Mouse (Mus musculus) stomach, postnatal 0 days (tissue): ENCODE measurements at regions not wholly inside any gene's neighbourhood (a gene's known extent, or its start where the extent isn't known, plus 50 kb on each side); places are given as distances from the start of the nearest gene placed in this dataset.

ENCODE experiments used
- CTCF ChIP-seq: IDR thresholded peaks from 2 replicates; pipeline ENCODE4 v1.5.1; 2016; ENCODE audit warnings: antibody characterized with exemption, low read depth, mild to moderate bottlenecking, moderate library complexity
- EP300 ChIP-seq: optimal IDR thresholded peaks from 2 replicates; pipeline ENCODE3; 2016; ENCODE audit warnings: antibody characterized with exemption

DNA sequence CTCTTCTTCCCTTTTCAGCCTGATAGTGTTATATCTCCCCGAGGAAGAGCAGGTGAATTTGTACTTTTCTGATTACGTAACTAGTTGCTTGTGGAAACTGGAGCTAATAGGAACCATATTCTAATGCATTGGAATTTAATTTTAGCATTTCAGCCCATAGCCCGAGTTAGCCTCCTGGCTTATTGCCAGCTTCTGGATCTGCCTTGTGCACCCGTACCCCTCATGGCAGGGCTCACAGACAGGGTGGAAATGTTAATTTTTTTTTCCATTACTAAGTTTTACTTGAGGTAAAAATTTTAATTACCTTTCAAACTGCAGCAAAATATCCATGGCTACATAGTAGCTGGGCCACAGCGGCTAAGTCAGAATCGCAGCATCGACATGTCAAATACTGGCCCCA is 72.4 kb upstream of the Ndufb6 start:
- TF ChIP-seq CTCF (no peak), EP300 (no peak)
